Mouse (Mus musculus): Measurements from ENCODE around the gene Senp6. TPM values are rescaled to one million over a fixed set of nuclear protein-coding genes. Genes with fewer than 3 reads are reported as not detected.

Gene Senp6
- polyA plus RNA-seq, 1 experiment: 10.0 TPM

GRCm38 (mm10) chr9:80171241-80171640 is 104.5 kb downstream of the Senp6 start:
- DNase-seq (ENCODE audit: low read depth): no peak

- DNase-seq (ENCODE audit: low read depth): no peak
Measured at GRCm38 (mm10) chr9:80172396-80173222, 105.9 kb downstream of the Senp6 start.

GRCm38 (mm10) chr9:80173629-80174028 is 106.9 kb downstream of the Senp6 start:
- DNase-seq (ENCODE audit: low read depth): no peak

GRCm38 (mm10) chr9:80176696-80177478 is 110.2 kb downstream of the Senp6 start:
- DNase-seq (ENCODE audit: low read depth): no peak

GRCm38 (mm10) chr9:80178670-80179069 is 112.0 kb downstream of the Senp6 start:
- no peak for DNase-seq (ENCODE audit: low read depth)

- DNase-seq (ENCODE audit: low read depth): no peak
Measured at GRCm38 (mm10) chr9:80179688-80180087, 113.0 kb downstream of the Senp6 start.

- DNase-seq (ENCODE audit: low read depth): no peak
Measured at GRCm38 (mm10) chr9:80180771-80181170, 114.1 kb downstream of the Senp6 start.

- no peak for DNase-seq (ENCODE audit: low read depth)
Measured at GRCm38 (mm10) chr9:80181692-80182091, 115.0 kb downstream of the Senp6 start.

GRCm38 (mm10) chr9:80184138-80184537 is 117.4 kb downstream of the Senp6 start:
- no peak for DNase-seq (ENCODE audit: low read depth)

GRCm38 (mm10) chr9:80185737-80186136 is 119.0 kb downstream of the Senp6 start:
- DNase-seq (ENCODE audit: low read depth): no peak

- DNase-seq (ENCODE audit: low read depth): no peak
Measured at GRCm38 (mm10) chr9:80186693-80187092, 120.0 kb downstream of the Senp6 start.

- DNase-seq (ENCODE audit: low read depth): no peak
Measured at GRCm38 (mm10) chr9:80188324-80188893, 121.7 kb downstream of the Senp6 start.

- DNase-seq (ENCODE audit: low read depth): no peak
Measured at GRCm38 (mm10) chr9:80191240-80191639, 124.5 kb downstream of the Senp6 start.

GRCm38 (mm10) chr9:80192324-80192723 is 125.6 kb downstream of the Senp6 start:
- no peak for DNase-seq (ENCODE audit: low read depth)

GRCm38 (mm10) chr9:80194446-80194845 is 127.7 kb downstream of the Senp6 start:
- no peak for DNase-seq (ENCODE audit: low read depth)

Other genes with a start within 250 kb of the Senp6 start
- 5.3 and 5.5 TPM in 2 replicates for gene Filip1, start 54.1 kb upstream of the Senp6 start, polyA plus RNA-seq (2012; rRNA removed)
- 39.5 and 54.6 TPM in 2 replicates for gene Myo6, start 98.1 kb downstream of the Senp6 start, polyA plus RNA-seq (2012; rRNA removed)